Mouse (Mus musculus): ENCODE data around the gene Wdr73. TPM values are rescaled to one million over a fixed set of nuclear protein-coding genes. Genes with fewer than 3 reads are reported as not detected.

Wdr73 gene
- polyA plus RNA-seq, 1 experiment from 2014 or later, result 46.0 TPM

- no peak overlapping the region for H3K4me2 ChIP-seq
- ATAC-seq, result no peak
- WGBS, result 93% methylated on average over 15 of the region's 15 CpGs
- H3K9me3 ChIP-seq (replicated peaks), result no peaks in the 10 kb centered on the region
- 0 out of 2 replicates have a peak overlapping the region, but pooled peaks have one; percentile 2 for H3K9ac ChIP-seq
- peaks cover 75% of the 10 kb centered on the region for H3K36me3 ChIP-seq (ENCODE audit: poor library complexity, severe bottlenecking)
- H3K27me3 ChIP-seq, result no peaks in the 10 kb centered on the region
- H3K27ac ChIP-seq, result peak overlapping the region; percentile 32
- H3K4me3 ChIP-seq, result no peak overlapping the region
- H3K4me1 ChIP-seq, result peaks cover 13% of the 10 kb centered on the region
These were observed 7.8 kb downstream of the Wdr73 start for GRCm38 (mm10) chr7:80893086-80893752.

- no peak for ATAC-seq
- peak overlapping the region; percentile 87 for H3K27ac ChIP-seq
- H3K36me3 ChIP-seq (ENCODE audit: poor library complexity, severe bottlenecking), result peaks cover 48% of the 10 kb centered on the region
- H3K4me1 ChIP-seq, result peaks cover 13% of the 10 kb centered on the region
- no peak overlapping the region for H3K4me2 ChIP-seq
- no peaks in the 10 kb centered on the region for H3K9me3 ChIP-seq (replicated peaks)
- H3K9ac ChIP-seq, result peak overlapping the region; percentile 43; the same call in 1 of the 2 replicates
- no peaks in the 10 kb centered on the region for H3K27me3 ChIP-seq
- no peak overlapping the region for H3K4me3 ChIP-seq
- WGBS, result 86% methylated on average over 13 of the region's 13 CpGs
These were observed 11.2 kb downstream of the Wdr73 start for GRCm38 (mm10) chr7:80889841-80890241.

GRCm38 (mm10) chr7:80889021-80889511 is 12.0 kb downstream of the Wdr73 start:
- no peak overlapping the region for H3K4me3 ChIP-seq
- H3K4me2 ChIP-seq, result 0 out of 2 replicates have a peak overlapping the region, but pooled peaks have one; percentile 10
- peak overlapping the region; percentile 87 for H3K27ac ChIP-seq
- H3K27me3 ChIP-seq, result no peaks in the 10 kb centered on the region
- peak; percentile 87 for ATAC-seq
- WGBS, result 44% methylated on average over 8 of the region's 9 CpGs
- H3K36me3 ChIP-seq (ENCODE audit: poor library complexity, severe bottlenecking), result peaks cover 46% of the 10 kb centered on the region
- peaks cover 13% of the 10 kb centered on the region for H3K4me1 ChIP-seq
- H3K9me3 ChIP-seq (replicated peaks), result no peaks in the 10 kb centered on the region
- peak overlapping the region; percentile 43 for H3K9ac ChIP-seq

- H3K27me3 ChIP-seq, result no peaks in the 10 kb centered on the region
- no peaks in the 10 kb centered on the region for H3K9me3 ChIP-seq (replicated peaks)
- ATAC-seq, result peak; percentile 34
- H3K4me1 ChIP-seq, result peaks cover 13% of the 10 kb centered on the region
- H3K27ac ChIP-seq, result peak overlapping the region; percentile 87
- H3K4me3 ChIP-seq, result no peak overlapping the region
- 0 out of 2 replicates have a peak overlapping the region, but pooled peaks have one; percentile 10 for H3K4me2 ChIP-seq
- WGBS, result 78% methylated on average over 7 of the region's 7 CpGs
- peaks cover 41% of the 10 kb centered on the region for H3K36me3 ChIP-seq (ENCODE audit: poor library complexity, severe bottlenecking)
- H3K9ac ChIP-seq, result peak overlapping the region; percentile 8; the same call in 1 of the 2 replicates
These were observed 12.5 kb downstream of the Wdr73 start for GRCm38 (mm10) chr7:80888595-80888994.

GRCm38 (mm10) chr7:80885666-80886065 is 15.4 kb downstream of the Wdr73 start:
- no peak overlapping the region for H3K4me3 ChIP-seq
- WGBS, result 26% methylated on average over 1 of the region's 1 CpGs
- peaks cover 16% of the 10 kb centered on the region for H3K4me1 ChIP-seq
- no peak for ATAC-seq
- H3K4me2 ChIP-seq, result no peak overlapping the region
- H3K9ac ChIP-seq, result no peak overlapping the region
- no peaks in the 10 kb centered on the region for H3K27me3 ChIP-seq
- no peak overlapping the region for H3K27ac ChIP-seq
- H3K9me3 ChIP-seq (replicated peaks), result no peaks in the 10 kb centered on the region
- peaks cover 12% of the 10 kb centered on the region for H3K36me3 ChIP-seq (ENCODE audit: poor library complexity, severe bottlenecking)

- Histone ChIP-seq H3K4me3 (no peak overlapping the region), H3K27ac (no peak overlapping the region), H3K27me3 (no peaks in the 10 kb centered on the region), H3K4me1 (0 out of 2 replicates have a peak, but pooled peaks cover 3% of the 10 kb centered on the region), H3K9me3 (replicated peaks) (no peaks in the 10 kb centered on the region), H3K9ac (no peak overlapping the region), H3K4me2 (peak overlapping the region; percentile 45), H3K36me3 (ENCODE audit: poor library complexity, severe bottlenecking) (peaks cover 7% of the 10 kb centered on the region)
- 25% methylated on average over 14 of the region's 14 CpGs for WGBS
- ATAC-seq, result peak; percentile 87
These were observed 18.1 kb downstream of the Wdr73 start for GRCm38 (mm10) chr7:80882830-80883505.

GRCm38 (mm10) chr7:80875727-80876126 is 25.3 kb downstream of the Wdr73 start:
- H3K9ac ChIP-seq, result no peak overlapping the region
- H3K4me1 ChIP-seq, result no peaks in the 10 kb centered on the region
- H3K4me3 ChIP-seq, result no peak overlapping the region
- no peak overlapping the region for H3K27ac ChIP-seq
- H3K4me2 ChIP-seq, result no peak overlapping the region
- no peaks in the 10 kb centered on the region for H3K9me3 ChIP-seq (replicated peaks)
- peaks cover 28% of the 10 kb centered on the region for H3K27me3 ChIP-seq
- ATAC-seq, result no peak
- WGBS, result 18% methylated on average over 37 of the region's 37 CpGs
- H3K36me3 ChIP-seq (ENCODE audit: poor library complexity, severe bottlenecking), result peaks cover 76% of the 10 kb centered on the region

GRCm38 (mm10) chr7:80873631-80874030 is 27.4 kb downstream of the Wdr73 start:
- no peaks in the 10 kb centered on the region for H3K9me3 ChIP-seq (replicated peaks)
- no peak overlapping the region for H3K4me3 ChIP-seq
- peaks cover 89% of the 10 kb centered on the region for H3K36me3 ChIP-seq (ENCODE audit: poor library complexity, severe bottlenecking)
- H3K27me3 ChIP-seq, result peaks cover 28% of the 10 kb centered on the region
- 98% methylated on average over 2 of the region's 2 CpGs for WGBS
- H3K27ac ChIP-seq, result no peak overlapping the region
- H3K4me1 ChIP-seq, result no peaks in the 10 kb centered on the region
- no peak overlapping the region for H3K4me2 ChIP-seq
- H3K9ac ChIP-seq, result no peak overlapping the region
- ATAC-seq, result no peak

- H3K4me2 ChIP-seq, result no peak overlapping the region
- no peak overlapping the region for H3K9ac ChIP-seq
- no peak overlapping the region for H3K27ac ChIP-seq
- peaks cover 95% of the 10 kb centered on the region for H3K36me3 ChIP-seq (ENCODE audit: poor library complexity, severe bottlenecking)
- H3K4me1 ChIP-seq, result no peaks in the 10 kb centered on the region
- WGBS, result 84% methylated on average over 5 of the region's 5 CpGs
- peaks cover 28% of the 10 kb centered on the region for H3K27me3 ChIP-seq
- no peak for ATAC-seq
- H3K4me3 ChIP-seq, result no peak overlapping the region
- H3K9me3 ChIP-seq (replicated peaks), result no peaks in the 10 kb centered on the region
These were observed 28.0 kb downstream of the Wdr73 start for GRCm38 (mm10) chr7:80873038-80873437.

GRCm38 (mm10) chr7:80868686-80869085 is 32.4 kb downstream of the Wdr73 start:
- 89% methylated on average over 2 of the region's 2 CpGs for WGBS
- Histone ChIP-seq H3K4me3 (no peak overlapping the region), H3K27me3 (peaks cover 4% of the 10 kb centered on the region), H3K4me2 (no peak overlapping the region), H3K9ac (no peak overlapping the region), H3K27ac (no peak overlapping the region), H3K4me1 (peaks cover 29% of the 10 kb centered on the region), H3K9me3 (replicated peaks) (no peaks in the 10 kb centered on the region), H3K36me3 (ENCODE audit: poor library complexity, severe bottlenecking) (peaks cover 95% of the 10 kb centered on the region)
- no peak for ATAC-seq

GRCm38 (mm10) chr7:80866514-80867147 is 34.4 kb downstream of the Wdr73 start:
- Histone ChIP-seq H3K9ac (no peak overlapping the region), H3K27me3 (no peaks in the 10 kb centered on the region), H3K4me2 (no peak overlapping the region), H3K9me3 (replicated peaks) (no peaks in the 10 kb centered on the region), H3K36me3 (ENCODE audit: poor library complexity, severe bottlenecking) (peaks cover 83% of the 10 kb centered on the region), H3K4me1 (peaks cover 49% of the 10 kb centered on the region), H3K4me3 (no peak overlapping the region), H3K27ac (no peak overlapping the region)
- 93% methylated on average over 7 of the region's 7 CpGs for WGBS
- no peak for ATAC-seq

- Histone ChIP-seq H3K4me2 (no peak overlapping the region), H3K9me3 (replicated peaks) (no peaks in the 10 kb centered on the region), H3K27me3 (no peaks in the 10 kb centered on the region), H3K4me3 (no peak overlapping the region), H3K36me3 (ENCODE audit: poor library complexity, severe bottlenecking) (peaks cover 72% of the 10 kb centered on the region), H3K9ac (no peak overlapping the region), H3K4me1 (peaks cover 53% of the 10 kb centered on the region), H3K27ac (no peak overlapping the region)
- no peak for ATAC-seq
- whole genome bisulfite sequencing, result 95% methylated on average over 7 of the region's 7 CpGs
These were observed 35.5 kb downstream of the Wdr73 start for GRCm38 (mm10) chr7:80865521-80865920.
